Mouse (Mus musculus): ENCODE measurements around the gene Dntt.

Dntt gene

DNA sequence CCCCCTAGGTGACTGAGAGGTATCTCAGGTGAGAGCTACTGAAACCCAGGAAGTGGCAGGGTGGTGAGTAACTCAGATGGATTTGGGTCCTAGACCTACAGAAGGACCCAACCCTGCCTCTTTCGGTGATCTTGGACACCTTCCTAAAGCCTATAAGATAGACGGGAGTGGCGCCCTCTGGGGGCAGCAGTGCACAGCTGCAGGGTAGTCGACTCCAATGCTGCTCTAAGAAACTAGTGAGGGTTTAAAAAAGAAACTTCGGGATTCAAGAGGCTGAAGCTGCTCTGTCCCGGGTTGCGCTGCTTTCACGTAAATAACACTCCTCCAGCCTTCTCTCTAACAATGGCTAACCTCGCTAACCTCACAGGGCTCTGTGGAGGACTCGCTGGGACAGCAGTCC is 24.5 kb downstream of the Dntt start:
- DNase-seq (ENCODE audit: extremely low read depth, low read depth), result peak; percentile 23

GRCm38 (mm10) chr19:41054702-41055101 is 25.6 kb downstream of the Dntt start:
- no peak for DNase-seq (ENCODE audit: extremely low read depth, low read depth)

DNA sequence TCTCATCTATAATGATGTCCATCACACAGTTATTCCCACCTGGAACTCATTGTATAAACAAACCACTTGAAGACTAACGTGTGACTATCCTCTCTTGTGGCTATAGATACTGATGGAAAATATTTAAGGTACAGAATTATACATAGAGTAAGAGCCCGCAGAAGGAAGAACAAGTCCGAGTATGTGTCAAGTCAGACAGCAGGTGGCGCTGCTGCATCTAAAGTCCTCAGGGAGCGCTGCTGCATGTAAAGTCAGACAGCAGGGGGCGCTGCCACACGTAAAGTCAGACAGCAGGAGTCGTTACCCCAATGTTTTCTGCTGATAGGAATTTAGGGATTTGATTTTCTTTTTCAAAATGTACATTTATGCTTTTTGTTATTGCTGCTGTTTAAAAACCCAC is 42.4 kb downstream of the Dntt start:
- peak; percentile 72 for DNase-seq (ENCODE audit: extremely low read depth, low read depth)

DNA sequence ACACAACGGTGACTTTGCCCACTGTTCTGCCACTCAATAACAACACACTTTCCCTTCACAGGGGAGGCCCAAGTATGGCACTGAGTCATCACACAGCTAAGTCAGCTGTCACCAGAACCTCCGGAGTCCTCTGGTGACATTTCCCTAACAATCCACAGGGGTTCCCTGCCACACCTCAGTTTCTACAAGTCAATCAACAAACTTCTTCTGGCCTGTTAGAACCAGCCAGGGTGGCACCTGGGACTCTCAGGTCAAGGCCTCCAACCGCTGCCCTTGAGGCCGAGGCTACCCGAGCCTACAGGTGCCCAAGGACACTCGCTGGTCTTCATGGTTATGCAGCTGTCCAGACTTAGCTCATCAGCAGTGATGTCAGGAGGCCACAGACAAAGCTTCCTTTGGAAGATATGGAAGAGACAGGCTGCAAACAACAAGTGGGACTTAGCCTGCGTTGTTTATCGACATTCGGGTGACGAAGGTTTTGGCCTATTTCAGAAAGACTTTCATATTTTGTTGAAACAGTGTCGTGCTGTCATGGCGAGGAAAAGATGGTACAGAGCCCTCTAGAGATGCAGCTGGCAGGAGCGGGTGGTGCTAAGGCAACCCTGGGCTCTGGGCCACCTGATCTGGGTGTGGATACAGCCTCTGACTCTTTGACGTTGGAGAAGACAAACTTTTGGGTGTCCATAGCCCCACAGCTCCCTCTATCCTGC is 44.8 kb downstream of the Dntt start:
- no peak for DNase-seq (ENCODE audit: extremely low read depth, low read depth)

DNA sequence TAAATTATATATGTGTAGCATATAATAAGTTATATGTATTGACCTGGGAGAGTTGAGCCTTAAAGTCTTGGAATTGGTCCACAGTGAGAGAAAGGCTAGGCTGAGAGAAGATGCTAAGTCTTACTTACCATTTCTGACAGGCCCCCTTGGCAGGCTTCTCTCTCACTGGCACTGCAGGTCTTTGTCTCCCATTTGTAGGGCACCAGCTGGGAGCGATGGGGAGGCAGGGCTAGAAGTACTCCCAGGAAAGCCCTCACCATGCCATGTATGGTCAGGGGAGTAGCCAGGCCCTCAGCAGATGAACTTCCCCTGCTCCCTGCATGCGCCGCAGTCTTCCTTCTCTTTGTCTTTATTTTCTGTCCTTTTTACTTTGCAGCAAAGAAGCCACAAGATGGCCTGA is 47.8 kb downstream of the Dntt start, which contains the start of gene Opalin:
TSS of gene Opalin (minus strand) at position 208 of the 400 bp plus-strand sequence.
- DNase-seq (ENCODE audit: extremely low read depth, low read depth), result no peak

DNA sequence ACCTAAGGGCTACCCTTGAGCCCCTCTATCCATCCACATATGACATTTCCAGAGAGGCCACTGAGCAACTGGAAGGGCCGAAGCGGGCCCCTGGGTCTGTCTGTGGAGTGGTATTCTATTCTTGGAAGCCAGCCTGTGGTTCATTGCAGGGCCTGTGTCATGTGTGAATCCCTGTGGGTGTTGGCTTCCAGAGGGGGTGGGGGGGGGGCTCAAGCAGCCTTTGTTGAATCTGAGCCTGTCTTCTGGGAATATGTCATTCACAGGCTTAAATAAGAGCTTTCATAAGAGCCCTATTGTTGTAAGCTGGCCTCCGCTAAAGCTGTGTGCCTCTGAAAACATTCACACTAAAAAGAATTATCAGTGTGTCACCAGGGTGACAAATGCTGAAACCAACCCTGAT is 52.5 kb downstream of the Dntt start:
- no peak for DNase-seq (ENCODE audit: extremely low read depth, low read depth)

DNA sequence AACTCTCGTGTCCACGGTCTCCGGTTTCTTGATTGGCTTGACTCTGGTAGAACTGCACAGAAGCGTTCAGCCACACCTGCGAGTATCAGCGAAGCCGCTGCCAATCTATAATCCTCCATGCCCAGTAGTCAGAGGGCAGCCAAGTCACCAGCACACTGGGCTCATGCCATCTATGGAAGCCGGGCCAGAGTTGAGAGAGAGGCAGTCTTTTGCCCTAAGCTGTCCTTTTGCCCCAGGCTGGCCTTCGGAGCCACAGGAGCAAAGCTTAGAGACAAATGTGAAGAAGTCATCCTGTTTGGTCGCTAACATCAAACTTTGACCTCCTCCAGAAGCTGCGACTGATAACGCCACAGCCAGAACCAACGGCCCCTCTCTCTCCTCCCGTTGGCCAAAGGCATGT is 54.6 kb downstream of the Dntt start:
- DNase-seq (ENCODE audit: extremely low read depth, low read depth), result no peak

GRCm38 (mm10) chr19:41086289-41086688 is 57.2 kb downstream of the Dntt start:
- DNase-seq (ENCODE audit: extremely low read depth, low read depth), result no peak

GRCm38 (mm10) chr19:41086700-41087099 is 57.6 kb downstream of the Dntt start:
- peak; percentile 41 for DNase-seq (ENCODE audit: extremely low read depth, low read depth)

GRCm38 (mm10) chr19:41087901-41088300 is 58.8 kb downstream of the Dntt start:
- no peak for DNase-seq (ENCODE audit: extremely low read depth, low read depth)

DNA sequence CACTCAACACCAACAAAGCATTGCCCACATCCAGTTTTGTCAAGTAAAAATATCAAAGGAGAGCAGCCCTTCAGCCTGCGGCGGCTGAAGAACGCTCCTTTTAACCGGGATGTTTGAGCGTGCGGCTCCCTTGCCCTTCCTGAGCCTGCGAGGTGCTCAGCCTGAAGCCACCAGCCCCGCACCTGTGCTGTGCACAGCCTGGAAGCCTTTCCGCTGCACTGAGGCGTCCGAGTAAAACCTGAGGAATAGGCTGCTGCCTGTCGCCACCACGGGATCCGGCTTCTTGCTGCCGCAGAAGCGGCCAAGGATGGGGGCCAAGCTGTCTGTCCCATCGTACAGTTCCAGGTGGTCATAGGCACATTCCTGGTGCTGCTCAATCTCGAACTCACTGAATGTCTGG is 59.4 kb downstream of the Dntt start:
- DNase-seq (ENCODE audit: extremely low read depth, low read depth), result no peak

GRCm38 (mm10) chr19:41089833-41090232 is 60.8 kb downstream of the Dntt start:
- DNase-seq (ENCODE audit: extremely low read depth, low read depth), result peak; percentile 24

DNA sequence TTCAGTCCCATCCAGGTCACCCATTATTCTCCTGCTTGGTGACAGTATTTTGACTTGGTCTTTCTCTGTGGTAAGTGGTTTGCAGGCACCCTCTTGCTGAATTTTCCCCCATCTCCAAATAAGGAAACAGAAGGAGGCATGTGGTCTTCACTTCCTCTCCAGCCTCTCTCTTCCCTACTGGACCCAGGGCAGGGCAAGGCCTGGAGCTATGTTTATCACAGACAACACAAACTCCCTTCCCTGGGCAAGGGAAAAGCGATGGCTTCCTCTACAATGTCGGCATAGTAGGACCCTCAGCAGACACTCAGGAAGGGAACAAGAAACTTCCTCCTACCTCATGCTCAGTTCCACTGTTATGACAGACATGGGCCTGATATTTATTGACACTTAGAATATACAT is 62.8 kb downstream of the Dntt start:
- DNase-seq (ENCODE audit: extremely low read depth, low read depth), result no peak

GRCm38 (mm10) chr19:41097038-41097437 is 68.0 kb downstream of the Dntt start:
- DNase-seq (ENCODE audit: extremely low read depth, low read depth), result no peak

DNA sequence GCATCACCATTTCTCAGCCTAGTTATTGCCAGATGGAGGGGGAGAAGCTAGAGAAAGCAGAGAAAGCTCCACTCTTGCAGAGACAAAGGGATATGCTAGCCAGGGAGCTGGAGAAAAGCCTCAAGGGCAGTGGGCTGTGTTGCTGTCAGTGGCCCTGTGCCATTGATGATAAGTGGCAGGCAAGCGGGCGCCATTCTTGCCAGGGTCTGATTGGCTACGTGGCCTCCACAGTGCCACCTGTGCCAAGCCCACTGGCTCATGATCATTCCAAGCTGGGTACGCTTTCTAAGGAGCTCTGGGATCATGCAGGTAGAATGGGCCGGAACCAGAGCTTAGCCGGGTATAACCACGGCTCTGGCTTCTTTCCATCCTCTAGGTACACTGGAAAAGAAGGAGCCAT is 71.8 kb downstream of the Dntt start:
- no peak for DNase-seq (ENCODE audit: extremely low read depth, low read depth)

GRCm38 (mm10) chr19:41101390-41101789 is 72.3 kb downstream of the Dntt start:
- no peak for DNase-seq (ENCODE audit: extremely low read depth, low read depth)

GRCm38 (mm10) chr19:41104922-41105321 is 75.8 kb downstream of the Dntt start:
- DNase-seq (ENCODE audit: extremely low read depth, low read depth), result no peak

- DNase-seq (ENCODE audit: extremely low read depth, low read depth), result no peak
Measured at GRCm38 (mm10) chr19:41107530-41107929, 78.5 kb downstream of the Dntt start.

- DNase-seq (ENCODE audit: extremely low read depth, low read depth), result no peak
Measured at GRCm38 (mm10) chr19:41108666-41109065, 79.6 kb downstream of the Dntt start.

All from MEL-GATA-1-ER (cell line).